ENCODE assay signal across 8 mouse cellular contexts in genomic region chr10:59701805-59702204, GRCm38 (mm10). TPM values are rescaled to one million over a fixed set of nuclear protein-coding genes. Genes with fewer than 3 reads are reported as not detected.
DNase-seq lines count a peak whose midpoint lies in the region; ATAC-seq and TF ChIP-seq lines count a peak whose summit lies in the region.

No protein-coding gene starts in this region.

- H3K4me3 ChIP-seq in heart, embryonic 10.5 days: peak overlapping the region; percentile 78
- peak overlapping the region; percentile 76; the same call in 1 of the 2 replicates for H3K4me3 ChIP-seq in G1E (ENCODE audit: low read depth, low read length)
- peak overlapping the region; percentile 92 for H3K4me3 ChIP-seq in forebrain, postnatal 0 days (ENCODE audit: low read depth, low read length)
- H3K4me3 ChIP-seq in midbrain, embryonic 10.5 days: peak overlapping the region; percentile 76

- H3K27ac ChIP-seq in heart, embryonic 10.5 days: 0 out of 2 replicates have a peak overlapping the region, but pooled peaks have one; percentile 86
- peak overlapping the region; percentile 46; the same call in 1 of the 2 replicates for H3K27ac ChIP-seq in forebrain, postnatal 0 days (ENCODE audit: low read depth, low read length)
- H3K27ac ChIP-seq in midbrain, embryonic 10.5 days (replicated peaks): peak overlapping the region; percentile 49; the same call in 1 of the 2 replicates

- H3K27me3 ChIP-seq in heart, embryonic 10.5 days (ENCODE audit: insufficient read depth, poor library complexity, severe bottlenecking): no peaks in the 10 kb centered on the region
- no peaks in the 10 kb centered on the region for H3K27me3 ChIP-seq in G1E (ENCODE audit: insufficient read depth, low read length)
- H3K27me3 ChIP-seq in forebrain, postnatal 0 days (ENCODE audit: insufficient read depth, low read length): no peaks in the 10 kb centered on the region
- H3K27me3 ChIP-seq in midbrain, embryonic 10.5 days (ENCODE audit: low read depth, poor library complexity, severe bottlenecking): no peaks in the 10 kb centered on the region

- no peak for DNase-seq in heart, embryonic 10.5 days (ENCODE audit: low spot score)
- no peak for DNase-seq in heart, adult 18-20 months
- no peak for DNase-seq in G1E (ENCODE audit: low spot score)
- DNase-seq in forebrain, postnatal 0 days: no peak
- no peak for DNase-seq in midbrain, embryonic 10.5 days (ENCODE audit: low spot score)
- no peak for DNase-seq in cerebellum, postnatal 14 days
- no peak for DNase-seq in layer of hippocampus, postnatal 36 days
- no peak for DNase-seq in frontal cortex, postnatal 10 days (ENCODE audit: low spot score in 2 of 2)

- H3K36me3 ChIP-seq in heart, embryonic 10.5 days: no peaks in the 10 kb centered on the region
- no peaks in the 10 kb centered on the region for H3K36me3 ChIP-seq in G1E (replicated peaks)
- no peaks in the 10 kb centered on the region for H3K36me3 ChIP-seq in forebrain, postnatal 0 days (ENCODE audit: insufficient read depth)
- H3K36me3 ChIP-seq in midbrain, embryonic 10.5 days: no peaks in the 10 kb centered on the region

- H3K4me1 ChIP-seq in heart, embryonic 10.5 days: peaks cover 19% of the 10 kb centered on the region; the same call in 1 of the 2 replicates
- peaks cover 8% of the 10 kb centered on the region; the same call in 1 of the 2 replicates for H3K4me1 ChIP-seq in G1E (ENCODE audit: insufficient read depth, low read depth, low read length)
- peaks cover 6% of the 10 kb centered on the region; the same call in 1 of the 2 replicates for H3K4me1 ChIP-seq in forebrain, postnatal 0 days (ENCODE audit: insufficient read depth)
- H3K4me1 ChIP-seq in midbrain, embryonic 10.5 days: peaks cover 17% of the 10 kb centered on the region

- peak overlapping the region; percentile 75; the same call in 1 of the 2 replicates for H3K9ac ChIP-seq in forebrain, postnatal 0 days

- no peaks in the 10 kb centered on the region for H3K9me3 ChIP-seq in heart, embryonic 10.5 days
- no peaks in the 10 kb centered on the region for H3K9me3 ChIP-seq in G1E (replicated peaks)
- H3K9me3 ChIP-seq in forebrain, postnatal 0 days (ENCODE audit: low read length): no peaks in the 10 kb centered on the region
- H3K9me3 ChIP-seq in midbrain, embryonic 10.5 days (replicated peaks): no peaks in the 10 kb centered on the region

- no peak for ATAC-seq in G1E (ENCODE audit: extremely low read depth, insufficient number of reproducible peaks, low FRiP score, poor library complexity, severe bottlenecking)
- ATAC-seq in forebrain, postnatal 0 days: no peak

- TF ChIP-seq CTCF in G1E (IDR thresholded peaks at IDR 0.05; ENCODE audit: low read depth, low read length): no peak
- no peak for TF ChIP-seq CTCF in forebrain, postnatal 0 days (IDR thresholded peaks at IDR 0.05; ENCODE audit: low read depth)

- peak overlapping the region; percentile 82 for H3K4me2 ChIP-seq in forebrain, postnatal 0 days (ENCODE audit: low read depth)

- WGBS in heart, embryonic 10.5 days: 40% methylated on average over 5 of the region's 5 CpGs
- 47% methylated on average over 5 of the region's 5 CpGs for WGBS in forebrain, postnatal 0 days
- 48% methylated on average over 5 of the region's 5 CpGs for WGBS in midbrain, embryonic 10.5 days

RNA-seq across cellular contexts. Expression of gene Micu1, which starts 0.5 kb away (rescaled TPM):
- polyA plus RNA-seq in heart, embryonic 10.5 days (2016; fragmentation: Nextera tagmentation; extraction: Ambion mirVana): 45.4 and 46.8 TPM in 2 replicates
- total RNA-seq in heart, adult 18-20 months (2021): 10 to 100 TPM; 24.3 to 25.8 TPM
- total RNA-seq in G1E (2014; fragmentation: Nextera tagmentation) (37.4 and 39.2 TPM in 2 replicates), G1E (2017) (24.5 and 25.7 TPM in 2 replicates)
- polyA plus RNA-seq in G1E (2012): 7.3 and 7.9 TPM in 2 replicates
- 69.6 and 69.7 TPM in 2 replicates for total RNA-seq in forebrain, postnatal 0 days (2014; rRNA removed)
- polyA plus RNA-seq in forebrain, postnatal 0 days (2015; fragmentation: Nextera tagmentation; extraction: Ambion mirVana): 61.6 and 72.0 TPM in 2 replicates
- polyA plus RNA-seq in midbrain, embryonic 10.5 days (2016; fragmentation: Nextera tagmentation; extraction: Ambion mirVana): 58.1 and 61.7 TPM in 2 replicates
- total RNA-seq in layer of hippocampus, postnatal 36 days (2021): 100 to 1,000 TPM in 1 of 2 experiments, 10 to 100 TPM in 1; 98.3 to 109 TPM
